In the genomic region with DNA sequence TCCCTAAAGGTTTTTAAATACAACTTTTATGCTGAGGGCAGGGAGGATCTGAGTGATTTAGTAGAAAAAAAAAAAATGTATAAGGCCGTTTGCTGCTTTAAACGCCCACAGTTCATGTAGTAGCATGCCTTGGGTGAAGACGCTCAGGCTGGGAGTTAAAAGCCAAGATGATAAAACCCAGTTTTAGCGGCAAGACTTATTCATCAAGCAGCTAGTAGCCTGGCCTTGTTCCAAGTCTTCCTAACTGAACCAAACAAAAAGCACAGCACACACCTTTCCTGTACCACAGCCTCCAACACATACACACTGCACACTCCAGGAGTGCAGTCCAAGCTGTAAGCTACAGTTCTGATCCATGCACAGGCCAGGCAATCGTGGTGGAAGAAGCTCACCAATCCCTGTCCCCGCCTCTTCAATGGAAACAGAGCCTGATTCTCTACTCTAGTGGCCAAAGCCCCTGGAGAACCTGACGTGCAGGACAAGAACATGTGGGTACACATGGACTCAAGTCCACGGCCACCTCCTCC, we compare ENCODE assay signal across 11 mouse cellular contexts. TPM values are rescaled to one million over a fixed set of nuclear protein-coding genes. Genes with fewer than 3 reads are reported as not detected.
A peak's percentile ranks its signal among the peaks of the same experiment; 100 is the strongest.
DNase-seq lines count a peak whose midpoint lies in the region; ATAC-seq and TF ChIP-seq lines count a peak whose summit lies in the region.
"Had no signal": no experiment of that assay in that cellular context is flagged by ENCODE, and none has a peak within 500 bp of the region (broad histone marks: within the 10 kb centered on the region; RNA-seq: fewer than 3 reads in every experiment).

No protein-coding gene starts in this region.

- no peaks in the 10 kb centered on the region for H3K36me3 ChIP-seq in liver, adult 2 months (ENCODE audit: control insufficient read depth, insufficient read depth, low read length)
- H3K36me3 ChIP-seq in embryonic facial prominence, embryonic 15.5 days: no peaks in the 10 kb centered on the region
- H3K36me3 ChIP-seq: neural tube, embryonic 13.5 days had no signal

- H3K9ac ChIP-seq in liver, adult 2 months (ENCODE audit: low read depth, low read length): no peak overlapping the region
- H3K9ac ChIP-seq in embryonic facial prominence, embryonic 15.5 days: no peak overlapping the region
- H3K9ac ChIP-seq: neural tube, embryonic 13.5 days had no signal

- no peak for TF ChIP-seq CTCF in gastrocnemius, adult 2 months (IDR thresholded peaks at IDR 0.05)
- no peak for TF ChIP-seq CTCF in liver, adult 2 months (IDR thresholded peaks at IDR 0.05; ENCODE audit: low read depth, low read length)

- WGBS in liver, adult 2 months: 55% methylated on average over 8 of the region's 8 CpGs
- WGBS in embryonic facial prominence, embryonic 15.5 days: 60% methylated on average over 8 of the region's 8 CpGs

- H3K4me3 ChIP-seq in gastrocnemius, adult 2 months: no peak overlapping the region
- H3K4me3 ChIP-seq in liver, adult 2 months (ENCODE audit: insufficient read depth, low read depth, low read length): no peak overlapping the region
- H3K4me3 ChIP-seq in embryonic facial prominence, embryonic 15.5 days (replicated peaks): no peak overlapping the region
- H3K4me3 ChIP-seq: neural tube, embryonic 13.5 days had no signal

- H3K4me1 ChIP-seq in liver, adult 2 months (ENCODE audit: control insufficient read depth, insufficient read depth, low read length): peaks cover 15% of the 10 kb centered on the region
- peaks cover 52% of the 10 kb centered on the region for H3K4me1 ChIP-seq in embryonic facial prominence, embryonic 15.5 days

- H3K9me3 ChIP-seq in embryonic facial prominence, embryonic 15.5 days (replicated peaks): no peaks in the 10 kb centered on the region
- H3K9me3 ChIP-seq: neural tube, embryonic 13.5 days had no signal

- TF ChIP-seq POLR2A in liver, adult 2 months (IDR thresholded peaks at IDR 0.05; ENCODE audit: extremely low read depth, insufficient read depth, low read length): no peak

- intact Hi-C loops in gastrocnemius, adult 2 months (cut with DNase I): no loop called here

- peaks cover 81% of the 10 kb centered on the region for H3K79me2 ChIP-seq in liver, adult 2 months (ENCODE audit: control insufficient read depth, insufficient read depth, low read length)

- no peak for DNase-seq in gastrocnemius, adult 2 months
- DNase-seq in gastrocnemius, postnatal 4 days (ENCODE audit: low spot score in 2 of 2): no peak
- peak; percentile 35 for DNase-seq in liver, adult 2 months (ENCODE audit: extremely low read depth, low read depth, low spot score)
- DNase-seq in liver: no peak
- no peak for DNase-seq in layer of hippocampus, adult 11-12 months (ENCODE audit: low spot score)
- DNase-seq in spleen, adult 12 weeks (ENCODE audit: low spot score): no peak
- DNase-seq: layer of hippocampus, adult 9-11 months; right cerebral cortex, postnatal 14 days had no signal

- peak overlapping the region; percentile 59 for H3K27ac ChIP-seq in gastrocnemius, adult 2 months
- no peak overlapping the region for H3K27ac ChIP-seq in liver, adult 2 months (replicated peaks; ENCODE audit: insufficient read depth, low read depth, low read length)
- H3K27ac ChIP-seq in embryonic facial prominence, embryonic 15.5 days (replicated peaks): peak overlapping the region; percentile 39; the same call in 1 of the 2 replicates
- H3K27ac ChIP-seq: neural tube, embryonic 13.5 days had no signal

- ATAC-seq in embryonic facial prominence, embryonic 15.5 days (ENCODE audit: insufficient number of reproducible peaks, low FRiP score, low TSS enrichment, low read depth): no peak
- ATAC-seq in megakaryocyte progenitor cell, adult 5-6 weeks (replicated peaks; ENCODE audit: poor library complexity): peak; percentile 15; the same call in 1 of the 2 replicates

- H3K27me3 ChIP-seq in liver, adult 2 months (ENCODE audit: control insufficient read depth, insufficient read depth, low read length): no peaks in the 10 kb centered on the region
- no peaks in the 10 kb centered on the region for H3K27me3 ChIP-seq in embryonic facial prominence, embryonic 15.5 days
- H3K27me3 ChIP-seq: neural tube, embryonic 13.5 days had no signal

- no peak overlapping the region for H3K4me2 ChIP-seq in embryonic facial prominence, embryonic 15.5 days (replicated peaks)
- H3K4me2 ChIP-seq: neural tube, embryonic 13.5 days had no signal

RNA-seq across cellular contexts. Expression of gene Stk24, which starts 23.4 kb away (rescaled TPM):
- 10 to 100 TPM; 29.7 to 40.0 TPM for total RNA-seq in gastrocnemius, adult 2 months (2021)
- total RNA-seq in gastrocnemius, postnatal 4 days (2021): 10 to 100 TPM; 57.8 to 61.6 TPM
- 10.1 and 12.6 TPM in 2 replicates for total RNA-seq in liver, adult 2 months (2014; rRNA removed)
- polyA plus RNA-seq in liver, adult 2 months (2012; rRNA removed): 8.6 and 9.3 TPM in 2 replicates
- polyA plus RNA-seq in embryonic facial prominence, embryonic 15.5 days (2015; fragmentation: Nextera tagmentation; extraction: Ambion mirVana): 40.0 and 41.7 TPM in 2 replicates
- total RNA-seq in megakaryocyte progenitor cell, adult 5-6 weeks (2015): 97.1 and 100 TPM in 2 replicates
- 73.4 and 76.7 TPM in 2 replicates for total RNA-seq in megakaryocyte progenitor cell, adult 5-6 weeks (2017)
